Mouse (Mus musculus): ENCODE measurements at regions not wholly inside any gene's neighbourhood (a gene's known extent, or its start where the extent isn't known, plus 50 kb on each side); places are given as distances from the start of the nearest gene placed in this dataset.

DNA sequence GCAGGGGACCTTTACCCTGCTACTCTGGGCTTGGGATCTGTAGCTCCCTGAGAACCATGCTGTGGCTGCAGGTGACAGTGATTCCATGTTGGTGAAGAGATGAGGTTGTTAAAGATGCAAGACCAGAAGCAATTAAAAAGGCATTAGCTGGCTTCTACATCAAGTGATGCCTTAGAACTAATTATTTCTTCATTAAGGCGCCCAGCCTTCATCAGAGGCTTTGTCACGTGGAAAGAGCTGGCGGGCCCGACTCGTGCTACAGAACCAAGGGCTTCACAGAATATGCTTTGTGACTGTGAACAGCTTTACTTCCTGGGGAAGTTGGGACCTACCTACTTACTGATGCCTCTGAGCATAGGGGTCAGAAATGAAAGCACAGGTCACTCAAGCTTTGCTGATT lies 90.1 kb downstream of the Aipl1 start:
- Histone ChIP-seq H3K27ac (ENCODE audit: control insufficient read depth, low read depth, low read length) (no peak overlapping the region), H3K9me3 (replicated peaks; ENCODE audit: insufficient read depth, low read length) (no peaks in the 10 kb centered on the region), H3K79me2 (ENCODE audit: control insufficient read depth, insufficient read depth, low read length, poor library complexity) (no peaks in the 10 kb centered on the region), H3K4me3 (ENCODE audit: control insufficient read depth in 1 of 2, insufficient read depth in 1 of 2, low read depth in 2 of 2, low read length in 2 of 2) (no peak overlapping the region), H3K4me1 (ENCODE audit: control insufficient read depth in 1 of 2, insufficient read depth in 2 of 2, low read length in 2 of 2) (no peaks in the 10 kb centered on the region), H3K9ac (ENCODE audit: control insufficient read depth, low read depth, low read length, poor library complexity, severe bottlenecking) (no peak overlapping the region), H3K36me3 (ENCODE audit: control insufficient read depth in 1 of 2, insufficient read depth in 2 of 2, low read length in 2 of 2) (no peaks in the 10 kb centered on the region), H3K27me3 (ENCODE audit: control insufficient read depth in 1 of 2, insufficient read depth in 2 of 2, low read length in 2 of 2) (no peaks in the 10 kb centered on the region)
- TF ChIP-seq ZNF384 (IDR thresholded peaks at IDR 0.05; ENCODE audit: low read depth, low read length), result no peak
- DNase-seq (ENCODE audit: low read depth, low spot score), result no peak

DNA sequence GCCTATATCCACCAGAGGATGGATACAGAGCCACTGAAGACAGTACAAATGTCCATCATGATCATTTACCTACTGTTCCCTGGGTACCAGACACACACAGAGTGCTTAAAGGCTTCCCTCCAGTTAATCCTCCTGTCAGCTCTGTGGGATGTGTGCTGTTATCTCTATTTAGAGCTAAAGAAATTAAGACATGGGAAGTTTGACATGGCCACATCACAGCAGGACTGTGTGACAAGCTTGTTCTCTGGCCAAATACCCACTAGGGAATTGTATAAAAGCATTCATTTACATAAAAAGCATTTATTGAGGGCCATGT lies 92.3 kb downstream of the Aipl1 start:
- H3K27ac ChIP-seq (ENCODE audit: control insufficient read depth, low read depth, low read length), result no peak overlapping the region
- no peaks in the 10 kb centered on the region for H3K79me2 ChIP-seq (ENCODE audit: control insufficient read depth, insufficient read depth, low read length, poor library complexity)
- no peaks in the 10 kb centered on the region for H3K4me1 ChIP-seq (ENCODE audit: control insufficient read depth in 1 of 2, insufficient read depth in 2 of 2, low read length in 2 of 2)
- H3K36me3 ChIP-seq (ENCODE audit: control insufficient read depth in 1 of 2, insufficient read depth in 2 of 2, low read length in 2 of 2), result no peaks in the 10 kb centered on the region
- no peaks in the 10 kb centered on the region for H3K9me3 ChIP-seq (replicated peaks; ENCODE audit: insufficient read depth, low read length)
- DNase-seq (ENCODE audit: low read depth, low spot score), result no peak
- H3K4me3 ChIP-seq (ENCODE audit: control insufficient read depth in 1 of 2, insufficient read depth in 1 of 2, low read depth in 2 of 2, low read length in 2 of 2), result no peak overlapping the region
- TF ChIP-seq HCFC1 (IDR thresholded peaks at IDR 0.05; ENCODE audit: low read depth, low read length) (no peak), EP300 (IDR thresholded peaks at IDR 0.05; ENCODE audit: low read depth in 1 of 2, low read length in 2 of 2) (no peak), USF1 (IDR thresholded peaks at IDR 0.05; ENCODE audit: low read depth, low read length) (no peak), MAZ (IDR thresholded peaks at IDR 0.05; ENCODE audit: low read depth, low read length) (no peak), NRF1 (IDR thresholded peaks at IDR 0.05; ENCODE audit: insufficient read depth, low read depth, low read length, poor library complexity, severe bottlenecking) (no peak), MYB (IDR thresholded peaks at IDR 0.05; ENCODE audit: low read depth, low read length) (no peak), MEF2A (IDR thresholded peaks at IDR 0.05; ENCODE audit: extremely low read depth, insufficient replicate concordance, low read depth, low read length, poor library complexity, severe bottlenecking) (no peak), TAL1 (IDR thresholded peaks at IDR 0.05; ENCODE audit: low read length) (no peak), KAT2A (conservative IDR thresholded peaks at IDR 0.05; ENCODE audit: low read depth, low read length) (no peak), SIN3A (IDR thresholded peaks at IDR 0.05; ENCODE audit: low read length) (no peak), BHLHE40 (IDR thresholded peaks at IDR 0.05; ENCODE audit: borderline replicate concordance, low read depth, low read length) (no peak)
- H3K9ac ChIP-seq (ENCODE audit: control insufficient read depth, low read depth, low read length, poor library complexity, severe bottlenecking), result no peak overlapping the region
- no peaks in the 10 kb centered on the region for H3K27me3 ChIP-seq (ENCODE audit: control insufficient read depth in 1 of 2, insufficient read depth in 2 of 2, low read length in 2 of 2)

GRCm38 (mm10) chr11:71944398-71945097 lies 92.8 kb downstream of the Aipl1 start:
- no peak overlapping the region for H3K27ac ChIP-seq (ENCODE audit: control insufficient read depth, low read depth, low read length)
- no peak for DNase-seq (ENCODE audit: low read depth, low spot score)
- H3K4me3 ChIP-seq (ENCODE audit: control insufficient read depth in 1 of 2, insufficient read depth in 1 of 2, low read depth in 2 of 2, low read length in 2 of 2), result no peak overlapping the region
- H3K9ac ChIP-seq (ENCODE audit: control insufficient read depth, low read depth, low read length, poor library complexity, severe bottlenecking), result no peak overlapping the region
- H3K36me3 ChIP-seq (ENCODE audit: control insufficient read depth in 1 of 2, insufficient read depth in 2 of 2, low read length in 2 of 2), result no peaks in the 10 kb centered on the region
- H3K4me1 ChIP-seq (ENCODE audit: control insufficient read depth in 1 of 2, insufficient read depth in 2 of 2, low read length in 2 of 2), result no peaks in the 10 kb centered on the region
- H3K9me3 ChIP-seq (replicated peaks; ENCODE audit: insufficient read depth, low read length), result no peaks in the 10 kb centered on the region
- H3K79me2 ChIP-seq (ENCODE audit: control insufficient read depth, insufficient read depth, low read length, poor library complexity), result no peaks in the 10 kb centered on the region
- no peaks in the 10 kb centered on the region for H3K27me3 ChIP-seq (ENCODE audit: control insufficient read depth in 1 of 2, insufficient read depth in 2 of 2, low read length in 2 of 2)
- TF ChIP-seq NRF1 (IDR thresholded peaks at IDR 0.05; ENCODE audit: insufficient read depth, low read depth, low read length, poor library complexity, severe bottlenecking) (no peak), ZNF384 (IDR thresholded peaks at IDR 0.05; ENCODE audit: low read depth, low read length) (no peak), POLR2A (IDR thresholded peaks at IDR 0.05; ENCODE audit: control insufficient read depth in 1 of 2, insufficient read depth in 1 of 2, low read depth in 1 of 2, low read length in 2 of 2, poor library complexity in 1 of 2) (no peak), ETS1 (IDR thresholded peaks at IDR 0.05; ENCODE audit: low read depth, low read length) (no peak), TCF12 (IDR thresholded peaks at IDR 0.05; ENCODE audit: low read depth, low read length) (no peak), MAX (IDR thresholded peaks at IDR 0.05; ENCODE audit: low read length) (no peak), EP300 (IDR thresholded peaks at IDR 0.05; ENCODE audit: low read depth in 1 of 2, low read length in 2 of 2) (no peak), MYB (IDR thresholded peaks at IDR 0.05; ENCODE audit: low read depth, low read length) (no peak), MYC (IDR thresholded peaks at IDR 0.05; ENCODE audit: low read depth, low read length) (no peak), UBTF (IDR thresholded peaks at IDR 0.05; ENCODE audit: borderline replicate concordance, insufficient read depth, low read depth, low read length) (no peak), USF2 (IDR thresholded peaks at IDR 0.05; ENCODE audit: borderline replicate concordance in 1 of 2, insufficient read depth in 1 of 2, low read depth in 1 of 2, low read length in 2 of 2) (no peak), CTCF (IDR thresholded peaks at IDR 0.05 in 2 of 3, conservative IDR thresholded peaks at IDR 0.05 in 1 of 3; ENCODE audit: control insufficient read depth in 1 of 3, insufficient read depth in 1 of 3, low read depth in 2 of 3, low read length in 3 of 3, poor library complexity in 1 of 3, severe bottlenecking in 1 of 3) (no peak), HCFC1 (IDR thresholded peaks at IDR 0.05; ENCODE audit: low read depth, low read length) (no peak), ELF1 (IDR thresholded peaks at IDR 0.05; ENCODE audit: low read depth, low read length) (no peak), JUND (IDR thresholded peaks at IDR 0.05; ENCODE audit: low read depth, low read length) (no peak), MEF2A (IDR thresholded peaks at IDR 0.05; ENCODE audit: extremely low read depth, insufficient replicate concordance, low read depth, low read length, poor library complexity, severe bottlenecking) (no peak), GATA1 (IDR thresholded peaks at IDR 0.05; ENCODE audit: low read depth, low read length) (no peak), RCOR1 (IDR thresholded peaks at IDR 0.05; ENCODE audit: low read depth, low read length) (no peak)
